Mouse (Mus musculus) MEL (cell line): ENCODE measurements around the gene Reep6. TPM values are rescaled to one million over a fixed set of nuclear protein-coding genes. Genes with fewer than 3 reads are reported as not detected.

Source experiments
- DNase-seq: peaks from one replicate; pipeline ENCODE4 v3.0.0; 2011; ENCODE audit warnings: low read depth, low spot score
- H3K27ac ChIP-seq: 2 replicates; pipeline ENCODE4 v1.5.1; 2012; ENCODE audit warnings: low read depth, mild to moderate bottlenecking, control low read depth, low read length, moderate library complexity; ENCODE audit not compliant: control insufficient read depth
- H3K27me3 ChIP-seq, 2 experiments: fragments of 150-350 bp in 1 of 2; sonication (generic) in 1 of 2; 2 replicates each; pipeline ENCODE4 v1.6.1; 2012; ENCODE audit warnings: low read length in 2 of 2, mild to moderate bottlenecking in 2 of 2, improper control_type of control experiment in 1 of 2, moderate library complexity in 1 of 2; ENCODE audit not compliant: insufficient read depth in 2 of 2, control insufficient read depth in 1 of 2
- H3K36me3 ChIP-seq, 2 experiments: 2 replicates each; pipeline ENCODE4 v1.6.1; 2012 to 2014; ENCODE audit warnings: low read length in 2 of 2, improper control_type of control experiment in 1 of 2, inconsistent platforms in 1 of 2, mild to moderate bottlenecking in 1 of 2; ENCODE audit not compliant: insufficient read depth in 2 of 2, control insufficient read depth in 1 of 2
- H3K4me1 ChIP-seq, 2 experiments: fragments of 150-350 bp in 1 of 2; sonication (generic) in 1 of 2; 2 replicates each; pipeline ENCODE4 v1.6.1; 2012; ENCODE audit warnings: low read length in 2 of 2, improper control_type of control experiment in 1 of 2, mild to moderate bottlenecking in 1 of 2; ENCODE audit not compliant: insufficient read depth in 2 of 2, control insufficient read depth in 1 of 2
- H3K4me3 ChIP-seq, 2 experiments: fragments of 150-350 bp in 1 of 2; sonication (generic) in 1 of 2; 2 replicates each; pipeline ENCODE4 v1.5.1; 2012; ENCODE audit warnings: low read depth in 2 of 2, low read length in 2 of 2, mild to moderate bottlenecking in 2 of 2, moderate library complexity in 2 of 2, control low read depth in 1 of 2, improper control_type of control experiment in 1 of 2; ENCODE audit not compliant: control insufficient read depth in 1 of 2, insufficient read depth in 1 of 2
- H3K79me2 ChIP-seq: 2 replicates; pipeline ENCODE4 v1.6.1; 2012; ENCODE audit warnings: mild to moderate bottlenecking, low read length, moderate library complexity; ENCODE audit not compliant: control insufficient read depth, poor library complexity, insufficient read depth
- H3K9ac ChIP-seq: 2 replicates; pipeline ENCODE4 v1.6.1; 2012; ENCODE audit warnings: low read depth, mild to moderate bottlenecking, control low read depth, low read length, moderate library complexity; ENCODE audit not compliant: control insufficient read depth, poor library complexity, severe bottlenecking
- H3K9me3 ChIP-seq: fragments of 150-350 bp; sonication (generic); replicated peaks from 2 replicates; pipeline ENCODE4 v1.6.1; 2012; ENCODE audit warnings: mild to moderate bottlenecking, low read length, improper control_type of control experiment, moderate library complexity; ENCODE audit not compliant: insufficient read depth
- CHD1 ChIP-seq: IDR thresholded peaks from 2 replicates; pipeline ENCODE4 v1.6.1; 2012; ENCODE audit warnings: low read depth, mild to moderate bottlenecking, inconsistent platforms, low read length, improper control_type of control experiment
- CTCF ChIP-seq, 3 experiments: IDR thresholded peaks in 2 of 3; conservative IDR thresholded peaks in 1 of 3; 2 replicates each; pipeline ENCODE4 v1.5.1; 2011 to 2012; ENCODE audit warnings: low read length in 3 of 3, low read depth in 2 of 3, mild to moderate bottlenecking in 2 of 3, improper control_type of control experiment in 1 of 3, inconsistent platforms in 1 of 3, mixed read lengths in 1 of 3, moderate library complexity in 1 of 3; ENCODE audit not compliant: control insufficient read depth in 1 of 3, insufficient read depth in 1 of 3, poor library complexity in 1 of 3, severe bottlenecking in 1 of 3
- ELF1 ChIP-seq: IDR thresholded peaks from 2 replicates; pipeline ENCODE4 v1.6.1; 2014; ENCODE audit warnings: low read depth, mild to moderate bottlenecking, inconsistent platforms, low read length, improper control_type of control experiment, moderate library complexity
- ETS1 ChIP-seq: IDR thresholded peaks from 2 replicates; pipeline ENCODE4 v1.6.1; 2012; ENCODE audit warnings: low read depth, mild to moderate bottlenecking, inconsistent platforms, low read length, improper control_type of control experiment, moderate library complexity
- MAX ChIP-seq: IDR thresholded peaks from 2 replicates; pipeline ENCODE4 v1.6.1; 2011; ENCODE audit warnings: low read length, improper control_type of control experiment
- MEF2A ChIP-seq: IDR thresholded peaks from 2 replicates; pipeline ENCODE4 v1.6.1; 2014; ENCODE audit warnings: low read depth, mild to moderate bottlenecking, inconsistent platforms, low read length, improper control_type of control experiment; ENCODE audit not compliant: poor library complexity, insufficient replicate concordance, severe bottlenecking; ENCODE audit errors: extremely low read depth
- RCOR1 ChIP-seq: IDR thresholded peaks from 2 replicates; pipeline ENCODE4 v1.6.1; 2012; ENCODE audit warnings: low read depth, mild to moderate bottlenecking, inconsistent platforms, low read length, improper control_type of control experiment
- SIN3A ChIP-seq: IDR thresholded peaks from 2 replicates; pipeline ENCODE4 v1.6.1; 2012; ENCODE audit warnings: low read length, improper control_type of control experiment, inconsistent platforms
- TAL1 ChIP-seq: IDR thresholded peaks from 2 replicates; pipeline ENCODE4 v1.6.1; 2012; ENCODE audit warnings: mild to moderate bottlenecking, inconsistent platforms, low read length, moderate library complexity, mixed read lengths
- TBP ChIP-seq: IDR thresholded peaks from 2 replicates; pipeline ENCODE4 v1.8.0; 2011; ENCODE audit warnings: low read depth, low read length, improper control_type of control experiment
- ZC3H11A ChIP-seq: IDR thresholded peaks from 2 replicates; pipeline ENCODE4 v1.6.1; 2012; ENCODE audit warnings: low read depth, mild to moderate bottlenecking, inconsistent platforms, low read length, improper control_type of control experiment
- ZKSCAN1 ChIP-seq: IDR thresholded peaks from 2 replicates; pipeline ENCODE4 v1.6.1; 2012; ENCODE audit warnings: low read depth, mild to moderate bottlenecking, inconsistent platforms, low read length, improper control_type of control experiment, moderate library complexity
- ZNF384 ChIP-seq: IDR thresholded peaks from 2 replicates; pipeline ENCODE4 v1.6.1; 2012; ENCODE audit warnings: low read depth, mild to moderate bottlenecking, inconsistent platforms, low read length, improper control_type of control experiment
- polyA plus RNA-seq, 2 experiments: library from polyadenylated mRNA; stranded (reverse) in 1 of 2; unstranded in 1 of 2; fragments of >175 nt in 1 of 2; fragments of >200 nt in 1 of 2; gene quantifications; 2 replicates each; pipeline versions ENCODE4 v1.2.1 to v1.2.4; 2012; ENCODE audit warnings: low replicate concordance in 2 of 2, low read depth in 1 of 2; ENCODE audit not compliant: insufficient read length in 2 of 2, insufficient read depth in 1 of 2, missing spikeins in 1 of 2
- total RNA-seq: library from RNA; depleted of rRNA; stranded (reverse); fragments of 300-350 nt; gene quantifications from 2 replicates; pipeline ENCODE4 v1.2.3, GENCODE M21; 2012

The Reep6 gene
- total and polyA plus RNA-seq, 3 experiments, result 3.2 to 27.9 TPM; not detected in 1

- TF ChIP-seq ETS1 (no peak), TAL1 (no peak), ELF1 (no peak), ZNF384 (no peak)
- Histone ChIP-seq H3K9ac (no peak overlapping the region), H3K4me3 (no peak overlapping the region), H3K27me3 (peaks cover 2% of the 10 kb centered on the region in 2 experiments; a peak in 1 of 4 replicates), H3K36me3 (no peaks in the 10 kb centered on the region), H3K79me2 (no peaks in the 10 kb centered on the region), H3K27ac (no peak overlapping the region), H3K4me1 (peaks cover 0 to 7% of the 10 kb centered on the region in 2 experiments; a peak in 1 of 4 replicates), H3K9me3 (no peaks in the 10 kb centered on the region)
- DNase-seq, result no peak
These were observed 38.2 kb downstream of the Reep6 start for GRCm38 (mm10) chr10:80367954-80368353.

- DNase-seq, result no peak
- no peaks in the 10 kb centered on the region for H3K79me2 ChIP-seq
- peaks cover 0 to 7% of the 10 kb centered on the region in 2 experiments; a peak in 1 of 4 replicates for H3K4me1 ChIP-seq
- H3K4me3 ChIP-seq, result no peak overlapping the region
- H3K9ac ChIP-seq, result no peak overlapping the region
- H3K27ac ChIP-seq, result no peak overlapping the region
- no peaks in the 10 kb centered on the region for H3K9me3 ChIP-seq
- H3K27me3 ChIP-seq, result peaks cover 2% of the 10 kb centered on the region in 2 experiments; a peak in 1 of 4 replicates
- H3K36me3 ChIP-seq, result no peaks in the 10 kb centered on the region
- TF ChIP-seq ELF1 (no peak), TAL1 (no peak), ZC3H11A (no peak), MAX (no peak), CHD1 (no peak), TBP (no peak), ETS1 (no peak), RCOR1 (no peak), ZNF384 (no peak), MEF2A (no peak), SIN3A (no peak)
These were observed 38.6 kb downstream of the Reep6 start for GRCm38 (mm10) chr10:80368392-80368791.

GRCm38 (mm10) chr10:80369995-80370747 is 40.4 kb downstream of the Reep6 start:
- Histone ChIP-seq H3K27me3 (peaks cover 0 to 2% of the 10 kb centered on the region in 2 experiments; a peak in 1 of 4 replicates), H3K27ac (no peak overlapping the region)
- TF ChIP-seq ZKSCAN1 (no peak), CTCF (IDR thresholded peaks at IDR 0.05 in 2 of 3, conservative IDR thresholded peaks at IDR 0.05 in 1 of 3; ENCODE audit: control insufficient read depth in 1 of 3, insufficient read depth in 1 of 3, low read depth in 2 of 3, low read length in 3 of 3, poor library complexity in 1 of 3, severe bottlenecking in 1 of 3) (peak; percentile 38 to 47 (median 39); a peak in 5 of 6 replicates)
- TF ChIP-seq, all 39 proteins: peak for 1
- Histone ChIP-seq H3K9ac (no peak overlapping the region), H3K4me1 (peaks cover 0 to 7% of the 10 kb centered on the region in 2 experiments; a peak in 1 of 4 replicates), H3K9me3 (no peaks in the 10 kb centered on the region), H3K36me3 (no peaks in the 10 kb centered on the region), H3K4me3 (no peak overlapping the region), H3K79me2 (no peaks in the 10 kb centered on the region)
- peak; percentile 45 for DNase-seq
